Mouse (Mus musculus): Measurements from ENCODE around the gene Pabpn1l. TPM values are rescaled to one million over a fixed set of nuclear protein-coding genes. Genes with fewer than 3 reads are reported as not detected.

The Pabpn1l gene
- polyA plus RNA-seq, 1 experiment from 2014 or later: not detected

DNA sequence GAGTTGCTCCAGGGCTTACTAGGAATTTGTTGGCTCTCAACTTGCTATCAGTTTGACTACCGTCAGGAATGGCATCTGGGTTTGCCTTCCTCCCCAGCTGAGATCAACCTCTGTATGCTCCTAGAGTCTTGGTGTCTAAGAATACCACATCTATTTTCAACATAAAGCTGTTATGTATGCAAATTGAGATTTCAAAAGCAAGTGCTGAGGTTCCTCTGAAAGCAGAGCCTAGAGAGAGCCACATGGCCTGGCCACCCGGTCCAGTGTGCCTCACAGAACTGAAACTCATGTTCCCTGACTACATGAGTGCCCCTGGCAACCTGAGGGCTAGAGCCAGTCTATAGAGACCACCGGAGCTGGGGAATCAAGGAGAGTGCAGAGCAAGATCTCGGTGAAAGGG lies 17.2 kb downstream of the Pabpn1l start:
- no peak overlapping the region for H3K27ac ChIP-seq (ENCODE audit: low read depth, low read length)
- H3K9ac ChIP-seq (ENCODE audit: low read depth, low read length): no peak overlapping the region
- ATAC-seq (replicated peaks; ENCODE audit: insufficient number of reproducible peaks, low FRiP score, low TSS enrichment): no peak
- H3K36me3 ChIP-seq (ENCODE audit: control insufficient read depth, insufficient read depth, low read length): no peaks in the 10 kb centered on the region
- H3K27me3 ChIP-seq (ENCODE audit: control insufficient read depth, insufficient read depth, low read length): no peaks in the 10 kb centered on the region
- no peak overlapping the region for H3K4me2 ChIP-seq
- WGBS (ENCODE audit: insufficient replicate concordance): 60% methylated on average over 4 of the region's 4 CpGs
- no peak overlapping the region for H3K4me3 ChIP-seq (ENCODE audit: low read depth, low read length)
- peaks cover 7% of the 10 kb centered on the region for H3K4me1 ChIP-seq (ENCODE audit: control insufficient read depth, insufficient read depth, low read length)
- no peaks in the 10 kb centered on the region for H3K9me3 ChIP-seq (replicated peaks; ENCODE audit: control insufficient read depth, low read length)

DNA sequence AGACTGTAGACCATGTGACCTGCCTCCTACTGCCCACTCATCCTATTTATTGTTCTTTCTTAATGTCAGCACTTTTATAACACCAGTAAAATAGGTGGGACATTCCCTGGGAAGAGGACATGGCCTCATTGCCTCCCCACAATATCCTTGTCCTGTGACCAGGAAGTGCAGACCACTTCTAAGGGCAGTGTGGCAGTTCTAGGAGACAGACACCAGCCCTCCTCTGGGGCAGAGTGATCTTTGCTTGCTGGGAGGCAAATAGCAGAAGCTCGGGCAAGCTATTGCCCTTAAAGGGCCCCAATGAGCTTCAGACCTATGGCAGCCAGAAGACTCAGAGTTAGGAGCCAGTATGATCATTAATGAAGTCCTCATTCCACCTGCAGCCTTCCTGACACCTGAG lies 17.9 kb downstream of the Pabpn1l start:
- no peak overlapping the region for H3K4me3 ChIP-seq (ENCODE audit: low read depth, low read length)
- WGBS (ENCODE audit: insufficient replicate concordance): 42% methylated on average over 1 of the region's 1 CpGs
- no peaks in the 10 kb centered on the region for H3K27me3 ChIP-seq (ENCODE audit: control insufficient read depth, insufficient read depth, low read length)
- no peak overlapping the region for H3K9ac ChIP-seq (ENCODE audit: low read depth, low read length)
- peaks cover 7% of the 10 kb centered on the region for H3K4me1 ChIP-seq (ENCODE audit: control insufficient read depth, insufficient read depth, low read length)
- no peak overlapping the region for H3K27ac ChIP-seq (ENCODE audit: low read depth, low read length)
- H3K9me3 ChIP-seq (replicated peaks; ENCODE audit: control insufficient read depth, low read length): no peaks in the 10 kb centered on the region
- H3K36me3 ChIP-seq (ENCODE audit: control insufficient read depth, insufficient read depth, low read length): no peaks in the 10 kb centered on the region
- ATAC-seq (replicated peaks; ENCODE audit: insufficient number of reproducible peaks, low FRiP score, low TSS enrichment): no peak
- no peak overlapping the region for H3K4me2 ChIP-seq

DNA sequence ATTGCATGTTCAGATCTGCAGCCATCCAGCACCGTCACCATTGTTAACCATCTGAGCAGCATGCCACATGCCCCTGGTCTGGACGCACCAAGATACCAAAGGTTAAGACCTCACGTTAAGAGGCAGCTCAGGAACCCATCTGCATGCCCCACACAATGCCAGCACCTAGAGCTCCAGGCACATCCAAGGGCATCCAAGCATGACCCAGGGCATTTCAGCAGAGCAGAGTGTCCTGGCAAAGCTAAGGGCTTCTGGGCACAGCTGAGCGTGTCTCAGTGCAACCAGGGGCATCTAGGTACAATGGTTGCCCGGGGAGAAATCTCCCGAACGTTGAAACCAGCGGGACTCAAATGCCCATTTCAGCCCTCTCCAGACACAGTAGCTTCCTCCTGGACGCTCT lies 21.9 kb downstream of the Pabpn1l start:
- ATAC-seq (replicated peaks; ENCODE audit: insufficient number of reproducible peaks, low FRiP score, low TSS enrichment): no peak
- no peaks in the 10 kb centered on the region for H3K27me3 ChIP-seq (ENCODE audit: control insufficient read depth, insufficient read depth, low read length)
- no peak overlapping the region for H3K9ac ChIP-seq (ENCODE audit: low read depth, low read length)
- no peaks in the 10 kb centered on the region for H3K9me3 ChIP-seq (replicated peaks; ENCODE audit: control insufficient read depth, low read length)
- no peaks in the 10 kb centered on the region; the same call in 1 of the 2 replicates for H3K36me3 ChIP-seq (ENCODE audit: control insufficient read depth, insufficient read depth, low read length)
- H3K4me2 ChIP-seq: no peak overlapping the region
- peaks cover 7% of the 10 kb centered on the region for H3K4me1 ChIP-seq (ENCODE audit: control insufficient read depth, insufficient read depth, low read length)
- H3K27ac ChIP-seq (ENCODE audit: low read depth, low read length): no peak overlapping the region
- 93% methylated on average over 9 of the region's 9 CpGs for WGBS (ENCODE audit: insufficient replicate concordance)
- H3K4me3 ChIP-seq (ENCODE audit: low read depth, low read length): no peak overlapping the region

DNA sequence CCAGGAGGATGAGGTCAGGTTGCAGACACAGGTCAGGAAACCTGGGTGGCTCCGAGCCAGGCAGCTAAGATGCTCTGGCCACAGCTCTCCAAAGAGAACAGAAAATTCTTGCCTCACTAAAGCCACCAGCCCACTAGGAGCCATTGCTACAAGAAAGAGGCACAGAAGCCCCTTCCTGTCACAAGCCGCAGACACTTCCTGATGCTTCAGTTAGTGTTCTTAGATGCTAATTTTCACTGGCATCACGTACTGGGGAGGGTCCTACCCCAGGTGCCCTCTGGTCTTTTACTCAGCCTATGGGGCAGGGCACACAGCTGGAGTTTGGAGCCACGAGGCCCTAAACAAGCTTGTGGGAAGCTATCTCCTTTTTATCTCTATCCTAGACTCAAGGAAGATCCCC lies 26.5 kb downstream of the Pabpn1l start:
- ATAC-seq (replicated peaks; ENCODE audit: insufficient number of reproducible peaks, low FRiP score, low TSS enrichment): no peak

DNA sequence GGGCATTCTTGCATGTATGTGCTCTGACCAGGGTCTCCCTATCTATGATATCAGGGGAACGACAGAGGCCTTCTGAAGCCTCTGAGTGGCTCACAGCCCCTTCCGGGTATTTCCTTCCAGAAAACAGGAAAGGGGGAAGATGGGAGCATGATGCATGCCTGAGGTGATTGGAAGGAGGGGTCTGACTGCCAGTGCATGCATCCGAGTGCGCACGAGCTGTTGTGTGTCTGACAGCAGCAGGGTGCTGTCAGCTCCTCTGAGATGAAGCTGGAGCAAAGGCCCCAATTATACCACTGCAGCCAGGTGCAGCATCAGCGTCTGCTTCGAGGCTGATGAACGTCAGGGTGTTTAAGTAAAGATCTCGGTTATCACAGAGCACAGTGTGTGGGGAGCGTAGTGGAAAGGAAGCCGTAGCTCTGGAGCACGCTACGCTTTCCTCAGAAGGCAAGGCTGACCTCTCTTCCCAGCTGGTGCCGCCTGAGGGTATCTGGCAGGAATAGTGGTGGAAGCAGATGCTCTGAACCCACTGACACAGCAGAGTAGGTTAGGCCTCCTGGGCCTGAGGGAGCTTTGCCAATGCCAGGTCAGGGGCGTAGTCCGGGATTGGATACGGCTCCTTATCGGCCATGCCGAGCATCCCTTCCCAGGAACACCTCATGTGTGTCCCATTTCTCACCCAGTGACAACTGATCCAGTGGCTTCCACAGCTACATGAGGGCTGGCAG lies 28.6 kb downstream of the Pabpn1l start:
- no peak overlapping the region for H3K4me2 ChIP-seq
- H3K27ac ChIP-seq (ENCODE audit: low read depth, low read length): no peak overlapping the region
- H3K27me3 ChIP-seq (ENCODE audit: control insufficient read depth, insufficient read depth, low read length): peaks cover 3% of the 10 kb centered on the region; the same call in 1 of the 2 replicates
- no peaks in the 10 kb centered on the region; the same call in 1 of the 2 replicates for H3K36me3 ChIP-seq (ENCODE audit: control insufficient read depth, insufficient read depth, low read length)
- H3K4me1 ChIP-seq (ENCODE audit: control insufficient read depth, insufficient read depth, low read length): peaks cover 9% of the 10 kb centered on the region
- H3K9ac ChIP-seq (ENCODE audit: low read depth, low read length): no peak overlapping the region
- H3K9me3 ChIP-seq (replicated peaks; ENCODE audit: control insufficient read depth, low read length): no peaks in the 10 kb centered on the region
- WGBS (ENCODE audit: insufficient replicate concordance): 59% methylated on average over 19 of the region's 19 CpGs
- no peak overlapping the region for H3K4me3 ChIP-seq (ENCODE audit: low read depth, low read length)
- no peak for ATAC-seq (replicated peaks; ENCODE audit: insufficient number of reproducible peaks, low FRiP score, low TSS enrichment)

More for the DNA sequence above, 26.5 kb downstream of the Pabpn1l start:
- Histone ChIP-seq H3K4me1 (ENCODE audit: control insufficient read depth, insufficient read depth, low read length) (peaks cover 9% of the 10 kb centered on the region), H3K9ac (ENCODE audit: low read depth, low read length) (no peak overlapping the region), H3K27me3 (ENCODE audit: control insufficient read depth, insufficient read depth, low read length) (peaks cover 3% of the 10 kb centered on the region; the same call in 1 of the 2 replicates), H3K27ac (ENCODE audit: low read depth, low read length) (no peak overlapping the region), H3K4me2 (no peak overlapping the region), H3K36me3 (ENCODE audit: control insufficient read depth, insufficient read depth, low read length) (no peaks in the 10 kb centered on the region; the same call in 1 of the 2 replicates), H3K4me3 (ENCODE audit: low read depth, low read length) (no peak overlapping the region), H3K9me3 (replicated peaks; ENCODE audit: control insufficient read depth, low read length) (no peaks in the 10 kb centered on the region)
- WGBS (ENCODE audit: insufficient replicate concordance): 52% methylated on average over 4 of the region's 4 CpGs

DNA sequence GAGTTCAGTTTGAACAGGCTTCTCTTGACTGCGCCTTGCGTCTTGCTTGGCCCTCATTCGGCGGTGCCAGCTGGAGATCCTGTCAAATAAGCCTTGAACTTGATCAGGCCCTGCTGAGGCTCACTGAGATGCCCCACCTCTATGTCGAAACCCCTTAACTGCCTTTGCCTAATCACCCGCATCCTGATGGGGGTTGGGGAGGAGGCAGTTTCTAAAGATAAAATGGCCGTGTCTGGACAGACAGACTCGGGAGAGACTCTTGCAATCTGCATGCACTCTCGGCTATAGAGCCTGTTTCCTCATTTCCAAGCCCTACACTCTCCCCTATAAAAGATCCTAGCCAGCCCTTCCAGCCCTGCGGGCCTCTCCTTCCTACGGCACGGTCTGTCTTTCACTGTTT lies 29.3 kb downstream of the Pabpn1l start:
- Histone ChIP-seq H3K4me3 (ENCODE audit: low read depth, low read length) (no peak overlapping the region), H3K27ac (ENCODE audit: low read depth, low read length) (no peak overlapping the region), H3K9me3 (replicated peaks; ENCODE audit: control insufficient read depth, low read length) (no peaks in the 10 kb centered on the region), H3K36me3 (ENCODE audit: control insufficient read depth, insufficient read depth, low read length) (no peaks in the 10 kb centered on the region; the same call in 1 of the 2 replicates), H3K4me2 (no peak overlapping the region), H3K4me1 (ENCODE audit: control insufficient read depth, insufficient read depth, low read length) (peaks cover 9% of the 10 kb centered on the region), H3K9ac (ENCODE audit: low read depth, low read length) (no peak overlapping the region), H3K27me3 (ENCODE audit: control insufficient read depth, insufficient read depth, low read length) (peaks cover 3% of the 10 kb centered on the region; the same call in 1 of the 2 replicates)
- WGBS (ENCODE audit: insufficient replicate concordance): 47% methylated on average over 12 of the region's 12 CpGs
- ATAC-seq (replicated peaks; ENCODE audit: insufficient number of reproducible peaks, low FRiP score, low TSS enrichment): no peak

DNA sequence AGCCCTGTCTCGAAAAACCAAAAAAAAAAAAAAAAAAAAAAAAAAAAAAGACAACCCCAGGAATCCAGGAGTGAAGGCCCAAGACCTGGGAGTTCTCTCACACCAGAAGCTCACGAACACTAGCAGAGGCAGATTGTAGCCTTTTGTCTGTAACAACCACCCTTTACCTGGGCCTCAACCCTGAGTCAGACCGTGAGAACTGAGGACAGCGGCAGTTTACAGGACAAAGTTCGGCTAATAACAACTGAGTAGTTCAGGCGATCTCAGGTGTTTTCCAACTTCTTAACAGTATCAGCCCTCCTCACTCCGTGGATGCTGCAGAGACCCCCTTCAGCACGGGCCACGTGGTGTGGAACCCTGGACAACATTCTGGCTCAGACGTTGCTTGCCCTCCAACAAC lies 35.8 kb downstream of the Pabpn1l start:
- Histone ChIP-seq H3K4me3 (ENCODE audit: low read depth, low read length) (no peak overlapping the region), H3K36me3 (ENCODE audit: control insufficient read depth, insufficient read depth, low read length) (no peaks in the 10 kb centered on the region), H3K9ac (ENCODE audit: low read depth, low read length) (no peak overlapping the region), H3K4me1 (ENCODE audit: control insufficient read depth, insufficient read depth, low read length) (0 out of 2 replicates have a peak, but pooled peaks cover 2% of the 10 kb centered on the region), H3K27me3 (ENCODE audit: control insufficient read depth, insufficient read depth, low read length) (no peaks in the 10 kb centered on the region), H3K9me3 (replicated peaks; ENCODE audit: control insufficient read depth, low read length) (no peaks in the 10 kb centered on the region), H3K4me2 (no peak overlapping the region), H3K27ac (ENCODE audit: low read depth, low read length) (no peak overlapping the region)
- WGBS (ENCODE audit: insufficient replicate concordance): 82% methylated on average over 10 of the region's 10 CpGs
- no peak for ATAC-seq (replicated peaks; ENCODE audit: insufficient number of reproducible peaks, low FRiP score, low TSS enrichment)

DNA sequence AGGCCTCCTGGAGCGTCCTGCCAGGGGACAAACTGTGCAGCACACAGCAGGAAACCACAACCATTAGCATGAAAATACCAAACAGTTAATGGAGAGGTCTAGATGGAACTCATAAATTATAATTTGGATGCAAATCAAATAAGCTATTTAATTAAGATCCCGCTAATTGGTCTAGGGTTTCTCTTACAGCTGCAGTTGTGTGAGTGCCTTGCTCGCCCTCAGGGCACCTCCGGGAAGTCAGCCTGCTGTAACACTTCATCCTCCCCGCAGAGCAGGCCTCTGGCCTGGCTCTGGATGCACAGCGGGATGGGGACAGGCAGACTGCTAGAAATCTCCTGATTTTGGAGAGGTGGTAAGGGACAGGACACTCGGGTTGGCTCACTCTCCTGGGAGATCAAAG lies 36.4 kb downstream of the Pabpn1l start:
- H3K4me3 ChIP-seq (ENCODE audit: low read depth, low read length): no peak overlapping the region
- WGBS (ENCODE audit: insufficient replicate concordance): 72% methylated on average over 7 of the region's 7 CpGs
- H3K9me3 ChIP-seq (replicated peaks; ENCODE audit: control insufficient read depth, low read length): no peaks in the 10 kb centered on the region
- no peak overlapping the region for H3K4me2 ChIP-seq
- ATAC-seq (replicated peaks; ENCODE audit: insufficient number of reproducible peaks, low FRiP score, low TSS enrichment): no peak
- no peak overlapping the region for H3K27ac ChIP-seq (ENCODE audit: low read depth, low read length)
- no peaks in the 10 kb centered on the region for H3K36me3 ChIP-seq (ENCODE audit: control insufficient read depth, insufficient read depth, low read length)
- H3K9ac ChIP-seq (ENCODE audit: low read depth, low read length): no peak overlapping the region
- 0 out of 2 replicates have a peak, but pooled peaks cover 2% of the 10 kb centered on the region for H3K4me1 ChIP-seq (ENCODE audit: control insufficient read depth, insufficient read depth, low read length)
- no peaks in the 10 kb centered on the region for H3K27me3 ChIP-seq (ENCODE audit: control insufficient read depth, insufficient read depth, low read length)

DNA sequence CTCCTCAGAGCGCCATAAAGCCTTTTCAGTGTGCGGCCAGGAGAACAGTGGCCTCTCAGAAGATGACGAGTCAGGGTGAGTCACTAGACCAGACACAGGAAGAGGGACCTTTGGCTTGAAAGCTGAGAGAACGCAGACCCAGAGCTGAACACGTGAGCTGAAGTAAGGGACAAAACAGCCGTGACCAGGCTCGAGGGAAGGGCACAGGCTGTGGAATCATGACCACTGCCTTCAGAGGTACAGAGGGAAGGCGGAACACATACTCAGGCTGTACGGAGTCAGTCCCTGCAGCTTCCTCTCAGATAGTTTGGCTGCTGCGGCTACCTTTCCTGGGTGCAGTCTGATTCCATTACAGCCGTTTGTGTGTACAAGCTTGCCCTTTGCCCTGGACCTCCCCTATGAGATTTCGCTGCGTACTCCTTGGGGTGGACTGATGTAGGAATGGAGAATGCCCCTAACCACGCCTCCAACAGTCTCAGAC lies 37.1 kb downstream of the Pabpn1l start:
- 49% methylated on average over 14 of the region's 14 CpGs for WGBS (ENCODE audit: insufficient replicate concordance)
- no peak for ATAC-seq (replicated peaks; ENCODE audit: insufficient number of reproducible peaks, low FRiP score, low TSS enrichment)
- H3K4me3 ChIP-seq (ENCODE audit: low read depth, low read length): no peak overlapping the region
- no peak overlapping the region for H3K4me2 ChIP-seq
- H3K27ac ChIP-seq (ENCODE audit: low read depth, low read length): no peak overlapping the region
- H3K27me3 ChIP-seq (ENCODE audit: control insufficient read depth, insufficient read depth, low read length): no peaks in the 10 kb centered on the region
- H3K4me1 ChIP-seq (ENCODE audit: control insufficient read depth, insufficient read depth, low read length): 0 out of 2 replicates have a peak, but pooled peaks cover 2% of the 10 kb centered on the region
- no peak overlapping the region for H3K9ac ChIP-seq (ENCODE audit: low read depth, low read length)
- no peaks in the 10 kb centered on the region for H3K9me3 ChIP-seq (replicated peaks; ENCODE audit: control insufficient read depth, low read length)
- no peaks in the 10 kb centered on the region for H3K36me3 ChIP-seq (ENCODE audit: control insufficient read depth, insufficient read depth, low read length)
